Mouse (Mus musculus) retina, adult 2 months (tissue): ENCODE measurements at regions not wholly inside any gene's neighbourhood (a gene's known extent, or its start where the extent isn't known, plus 50 kb on each side); places are given as distances from the start of the nearest gene placed in this dataset.

Experiments used
- DNase-seq: peaks from one replicate; pipeline ENCODE4 v3.0.0-alpha.2; 2012; ENCODE audit warnings: low read depth, low spot score

GRCm38 (mm10) chr17:45240963-45241543 lies 192.5 kb downstream of the Cdc5l start:
- no peak for DNase-seq

GRCm38 (mm10) chr17:45240545-45240944 lies 193.0 kb downstream of the Cdc5l start:
- no peak for DNase-seq

GRCm38 (mm10) chr17:45237246-45237645 lies 196.3 kb downstream of the Cdc5l start:
- no peak for DNase-seq

GRCm38 (mm10) chr17:45235401-45235800 lies 198.1 kb downstream of the Cdc5l start:
- DNase-seq = no peak

GRCm38 (mm10) chr17:45232874-45233273 lies 200.7 kb downstream of the Cdc5l start:
- DNase-seq = no peak

- DNase-seq = no peak
Measured at GRCm38 (mm10) chr17:45227190-45227589, 206.3 kb downstream of the Cdc5l start.

GRCm38 (mm10) chr17:45226486-45226885 lies 207.1 kb downstream of the Cdc5l start:
- DNase-seq = no peak

GRCm38 (mm10) chr17:45221625-45222024 lies 211.9 kb downstream of the Cdc5l start:
- no peak for DNase-seq

GRCm38 (mm10) chr17:45217126-45217525 lies 216.4 kb downstream of the Cdc5l start:
- DNase-seq = no peak

- no peak for DNase-seq
Measured at GRCm38 (mm10) chr17:45215067-45216049, 218.2 kb downstream of the Cdc5l start.

GRCm38 (mm10) chr17:45210984-45211383 lies 222.6 kb downstream of the Cdc5l start:
- no peak for DNase-seq

GRCm38 (mm10) chr17:45209387-45209663 lies 224.2 kb downstream of the Cdc5l start:
- DNase-seq = no peak

- DNase-seq = no peak
Measured at GRCm38 (mm10) chr17:45208596-45209386, 224.7 kb downstream of the Cdc5l start.

- DNase-seq = no peak
Measured at GRCm38 (mm10) chr17:45195779-45196178, 237.8 kb downstream of the Cdc5l start.

GRCm38 (mm10) chr17:45194786-45195281 lies 238.7 kb downstream of the Cdc5l start:
- no peak for DNase-seq

GRCm38 (mm10) chr17:45193456-45194025 lies 240.0 kb downstream of the Cdc5l start:
- DNase-seq = no peak

GRCm38 (mm10) chr17:45187402-45187801 lies 246.1 kb downstream of the Cdc5l start:
- DNase-seq = no peak

GRCm38 (mm10) chr17:45176340-45176739 lies 257.2 kb downstream of the Cdc5l start:
- DNase-seq = no peak

GRCm38 (mm10) chr17:45169257-45169994 lies 264.1 kb downstream of the Cdc5l start:
- no peak for DNase-seq
